Mouse (Mus musculus): ENCODE data around the gene Rab11fip3.
A peak's percentile ranks its signal among the peaks of the same experiment; 100 is the strongest.

The Rab11fip3 gene

DNA sequence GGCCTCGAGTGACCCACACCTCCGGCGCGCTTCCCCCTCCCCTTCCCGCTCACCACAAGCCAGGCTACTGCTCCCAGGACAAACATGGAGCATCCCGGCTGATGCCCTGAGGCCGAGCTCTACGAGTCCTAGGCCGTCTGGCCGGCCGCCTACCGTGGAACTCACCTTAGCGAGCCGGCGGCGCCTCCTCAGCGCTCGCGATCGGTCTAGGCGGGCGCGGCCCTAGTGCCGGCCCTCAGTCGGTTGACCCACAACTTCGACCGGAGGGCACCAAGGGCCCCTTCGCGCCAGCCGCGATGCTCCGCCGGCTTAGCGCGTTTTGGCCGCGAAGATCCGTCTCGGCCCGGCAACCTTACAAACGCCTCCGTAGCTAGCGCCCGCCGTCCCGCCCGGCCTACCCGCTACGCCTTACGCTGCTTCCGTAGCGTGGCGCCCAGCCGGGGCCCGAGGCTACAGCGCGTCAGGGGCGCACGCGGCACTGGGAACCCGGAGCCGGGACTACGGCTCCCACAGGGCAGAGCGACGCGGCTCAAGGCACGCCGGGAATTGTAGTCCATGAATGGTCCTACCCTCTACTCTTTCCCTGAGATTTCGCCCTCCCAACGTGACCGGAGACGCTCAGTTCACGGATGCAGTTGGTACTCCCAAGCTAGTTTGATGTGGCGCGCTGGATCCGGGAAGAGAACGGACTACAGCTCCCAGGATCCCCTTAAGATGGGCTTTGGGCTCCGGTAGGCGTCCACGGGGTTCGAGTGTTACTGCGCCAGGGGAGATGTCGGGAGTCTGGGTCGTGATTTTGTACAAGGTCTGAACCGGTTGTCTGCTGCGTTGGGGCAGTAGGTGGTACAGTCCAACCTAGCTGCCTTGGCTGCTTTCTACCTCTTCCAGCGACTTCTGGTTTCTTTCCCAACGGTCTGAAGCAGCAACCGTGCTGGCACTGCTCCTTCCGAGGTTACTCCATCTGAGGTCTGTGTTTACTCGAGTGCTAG is 83.8 kb downstream of the Rab11fip3 start, which contains the start of gene Capn15:
Gene Capn15, minus strand, starts transcription at position 491 of the 989 bp plus-strand sequence.
- DNase-seq = peak; percentile 97

GRCm38 (mm10) chr17:25984556-25985305 is 84.6 kb downstream of the Rab11fip3 start:
- DNase-seq = no peak

DNA sequence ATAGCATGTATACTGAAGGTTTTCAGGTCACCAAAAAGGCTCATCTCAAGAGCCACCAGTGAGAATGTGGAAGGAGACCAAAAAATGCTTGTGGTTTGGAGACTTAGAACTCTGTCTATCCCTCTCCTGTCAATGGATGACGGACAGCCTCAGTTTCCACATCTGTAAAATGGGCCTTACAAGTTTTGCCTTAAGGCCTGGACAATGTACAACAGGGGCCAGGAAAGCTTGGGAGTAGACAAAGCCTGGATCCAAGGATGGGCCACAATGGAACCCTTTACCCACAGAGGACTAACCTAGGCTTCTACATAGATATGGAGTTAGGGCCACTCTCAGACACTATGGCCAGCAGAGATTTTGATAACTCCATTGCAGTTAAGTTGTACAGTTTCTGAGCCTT is 85.3 kb downstream of the Rab11fip3 start:
- DNase-seq = no peak

DNA sequence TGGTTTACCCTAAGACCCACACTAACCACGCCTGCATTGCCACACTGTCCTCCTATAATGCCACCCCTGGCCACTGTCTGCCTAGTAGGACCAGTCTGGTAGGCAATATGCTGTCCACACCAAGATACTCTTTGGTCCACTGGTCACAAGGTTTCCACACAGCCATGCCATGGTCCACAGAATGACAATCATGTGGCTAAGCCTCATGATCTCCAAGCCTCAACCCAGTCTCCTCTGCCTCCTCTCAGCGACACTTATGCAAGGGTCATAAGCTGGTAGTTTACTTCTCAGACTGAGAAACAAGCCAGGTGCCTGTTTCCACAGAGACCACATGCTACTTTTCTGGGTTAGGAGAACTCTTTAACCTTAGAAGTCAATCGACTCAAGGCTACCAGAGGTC is 86.4 kb downstream of the Rab11fip3 start:
- DNase-seq = no peak

- DNase-seq = peak; percentile 44
These were observed 88.5 kb downstream of the Rab11fip3 start for GRCm38 (mm10) chr17:25980854-25981253.

DNA sequence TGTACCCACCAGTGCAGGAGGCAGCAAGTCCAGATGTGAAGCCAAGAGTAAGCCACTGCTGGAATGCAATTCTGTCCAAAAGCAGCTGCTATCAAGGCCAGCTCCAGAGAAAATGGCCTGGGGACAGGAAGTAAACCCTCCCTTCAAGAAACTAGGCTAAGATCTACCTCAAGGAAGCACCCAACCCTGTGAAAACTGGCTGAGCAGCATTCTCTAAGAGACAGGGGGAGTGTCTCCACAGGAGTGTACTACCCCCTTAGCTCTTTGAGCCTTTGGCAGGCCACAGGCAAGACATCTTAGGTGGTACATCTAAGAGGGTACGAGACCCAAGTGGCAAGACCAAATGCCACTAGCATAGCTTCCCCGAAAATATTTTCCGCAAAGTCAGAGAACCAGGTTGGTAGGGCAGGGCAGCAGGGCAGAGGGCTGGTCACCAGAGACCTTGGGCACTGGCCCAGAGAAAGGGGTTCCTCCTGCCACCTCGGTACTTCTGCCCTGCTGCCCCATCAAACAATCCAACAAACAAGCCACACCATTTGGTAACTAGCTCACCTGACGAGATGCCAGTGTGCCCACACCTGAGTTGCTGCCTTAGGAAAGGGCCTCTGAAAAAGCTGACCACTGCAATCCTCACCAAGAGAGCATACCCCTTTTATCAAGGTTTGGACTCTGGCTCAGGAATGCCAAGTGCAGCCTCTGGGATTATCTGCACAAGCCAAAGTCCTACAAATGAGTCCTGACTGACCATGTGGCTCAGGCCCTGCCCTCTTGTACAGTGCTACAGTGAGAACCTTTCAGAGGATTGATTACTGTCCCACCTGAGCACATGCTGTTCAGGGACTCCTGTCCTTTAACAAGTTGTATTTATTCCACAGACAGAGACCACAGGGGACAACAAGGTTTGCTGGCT is 89.3 kb downstream of the Rab11fip3 start:
- no peak for DNase-seq

- DNase-seq = no peak
These were observed 98.2 kb downstream of the Rab11fip3 start for GRCm38 (mm10) chr17:25970954-25971707.

- DNase-seq = no peak
These were observed 98.9 kb downstream of the Rab11fip3 start for GRCm38 (mm10) chr17:25970448-25970847.

DNA sequence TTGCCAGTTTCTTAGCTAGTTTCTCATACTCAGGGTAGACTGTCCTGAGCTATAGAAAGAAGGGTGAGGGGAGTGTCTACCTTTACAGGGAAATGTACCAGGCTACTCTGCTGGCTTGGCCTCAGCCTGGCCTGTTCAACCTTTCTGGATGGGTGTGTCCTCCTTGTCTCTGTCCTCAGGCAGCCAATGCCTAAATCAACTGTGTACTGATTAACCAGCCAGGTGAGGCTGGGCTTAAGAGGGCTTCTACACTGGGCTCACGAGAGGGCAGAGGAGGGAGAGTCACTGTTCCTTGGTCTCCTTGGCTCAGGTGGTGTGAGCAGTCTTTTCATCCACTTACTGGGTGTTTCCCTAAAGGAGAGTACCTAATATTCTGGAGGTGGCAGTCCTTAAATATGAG is 101.2 kb downstream of the Rab11fip3 start:
- DNase-seq = no peak

GRCm38 (mm10) chr17:25967652-25968051 is 101.7 kb downstream of the Rab11fip3 start:
- DNase-seq = no peak

- no peak for DNase-seq
These were observed 105.1 kb downstream of the Rab11fip3 start for GRCm38 (mm10) chr17:25964271-25964670.

GRCm38 (mm10) chr17:25962413-25962905 is 106.9 kb downstream of the Rab11fip3 start:
- no peak for DNase-seq

- DNase-seq = no peak
These were observed 107.8 kb downstream of the Rab11fip3 start for GRCm38 (mm10) chr17:25961566-25961965.

DNA sequence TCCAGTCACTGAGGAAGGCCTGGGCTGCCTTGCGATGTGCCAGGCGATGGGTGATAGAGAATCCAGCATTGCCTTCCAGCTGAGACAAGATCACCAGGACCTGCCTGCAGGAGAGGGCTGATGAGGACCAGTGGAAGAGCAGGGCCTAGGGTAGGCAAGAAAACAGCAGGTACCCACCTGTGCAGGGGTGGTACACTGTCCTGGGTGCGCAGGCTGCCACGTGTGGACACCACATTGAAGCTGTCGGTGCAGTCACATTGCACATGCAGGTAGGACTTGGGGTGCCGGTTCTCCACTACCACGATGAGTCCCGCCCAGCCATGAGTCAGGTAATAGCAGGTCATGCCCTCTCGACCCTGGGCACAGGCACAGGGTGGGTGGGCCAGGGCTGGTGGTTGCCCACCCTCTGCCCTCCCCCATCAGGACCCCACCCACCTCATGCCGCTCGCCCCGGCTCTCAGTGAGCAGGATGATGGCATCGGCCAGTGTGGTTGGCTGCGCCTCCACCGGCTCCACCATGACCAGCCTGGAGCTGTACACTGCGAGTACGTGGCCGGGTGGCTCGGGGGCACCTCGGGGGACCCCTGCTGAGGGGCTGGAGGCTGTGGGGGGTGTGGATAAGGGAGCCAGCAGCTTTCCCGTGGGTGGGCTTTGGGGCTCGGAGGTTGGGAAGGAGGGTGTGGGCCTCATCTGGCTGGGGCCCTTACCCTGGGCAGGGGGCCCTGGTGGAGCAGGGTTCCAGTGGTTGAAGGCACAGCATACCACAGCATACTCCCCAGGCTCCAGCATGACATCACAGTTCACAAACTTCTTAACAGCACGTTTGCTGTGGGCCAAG is 109.5 kb downstream of the Rab11fip3 start:
- DNase-seq = no peak

DNA sequence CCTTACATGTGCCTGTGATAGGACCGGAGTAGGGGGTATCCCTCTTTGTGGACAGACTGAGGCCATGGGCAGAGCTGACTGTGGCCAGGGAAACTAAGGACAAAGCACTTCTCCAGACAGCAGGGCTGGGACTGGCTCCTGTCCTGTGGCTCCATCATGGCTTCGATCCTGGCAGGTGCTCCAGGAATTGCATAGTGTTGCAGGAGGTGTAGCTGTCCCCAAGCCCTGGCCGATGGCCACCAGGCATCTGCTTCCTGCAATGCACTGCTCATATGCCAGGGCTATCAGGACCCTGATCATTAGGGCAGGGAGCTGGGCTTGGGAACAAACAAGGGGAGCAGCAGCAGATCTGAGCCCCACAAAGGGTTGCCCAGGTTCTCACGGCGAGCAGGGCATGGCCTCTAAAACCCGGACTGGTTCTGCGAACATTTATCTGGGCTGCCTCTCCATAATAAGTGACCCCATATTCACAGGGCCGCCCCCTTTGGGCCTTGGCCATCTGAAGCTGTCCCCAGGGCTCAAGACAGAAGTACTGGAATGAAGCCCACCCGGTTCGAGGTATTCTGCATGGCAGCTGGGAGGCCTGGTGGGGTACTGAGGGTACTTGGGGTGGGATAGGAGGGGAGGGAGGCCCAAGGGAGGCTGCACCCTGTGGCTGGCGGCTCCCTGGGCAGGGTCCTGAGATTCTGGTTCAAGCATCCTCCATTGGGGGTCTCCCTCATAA is 110.4 kb downstream of the Rab11fip3 start:
- no peak for DNase-seq

GRCm38 (mm10) chr17:25957586-25958051 is 111.7 kb downstream of the Rab11fip3 start:
- no peak for DNase-seq

DNA sequence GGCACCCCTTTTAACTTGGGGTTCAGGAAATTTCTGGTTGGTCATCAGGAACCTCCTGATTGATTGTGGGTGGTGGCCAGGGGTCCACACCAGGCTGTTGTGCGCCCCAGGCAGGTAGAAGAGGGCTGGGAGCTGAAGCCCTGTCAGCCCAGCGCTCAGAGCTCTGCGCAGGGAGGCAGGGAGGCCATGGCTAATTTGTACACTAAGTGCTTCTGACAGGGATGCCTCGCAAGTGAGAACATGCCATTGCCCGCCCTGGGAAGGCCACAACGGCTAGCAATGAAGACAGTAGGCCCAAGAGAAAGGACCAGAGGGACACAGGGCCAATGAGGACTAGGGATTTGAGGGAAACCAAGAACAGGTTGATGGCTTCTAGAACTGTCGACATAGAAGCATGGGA is 112.7 kb downstream of the Rab11fip3 start:
- DNase-seq = no peak

DNA sequence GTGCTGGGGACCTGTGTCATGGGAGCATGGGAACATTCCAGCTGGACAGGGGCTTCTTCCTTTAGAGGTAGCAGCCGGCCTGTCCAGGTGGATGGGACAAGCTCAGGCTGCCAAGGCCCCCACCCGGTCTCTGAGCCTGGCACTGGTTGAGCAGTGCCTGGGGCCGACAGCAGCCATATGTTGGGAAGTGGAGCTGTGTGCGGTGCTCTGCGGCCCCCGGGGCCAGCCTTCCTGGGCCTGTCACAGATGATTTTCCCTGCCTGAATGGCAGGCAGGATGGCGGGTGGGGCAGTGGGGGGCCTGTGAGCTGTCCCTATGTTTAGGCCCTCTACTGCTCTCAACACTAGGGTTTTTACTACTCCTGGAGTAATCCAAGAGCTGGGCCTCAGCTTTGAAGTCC is 113.2 kb downstream of the Rab11fip3 start:
- DNase-seq = no peak

- no peak for DNase-seq
These were observed 113.6 kb downstream of the Rab11fip3 start for GRCm38 (mm10) chr17:25955736-25956135.

DNA sequence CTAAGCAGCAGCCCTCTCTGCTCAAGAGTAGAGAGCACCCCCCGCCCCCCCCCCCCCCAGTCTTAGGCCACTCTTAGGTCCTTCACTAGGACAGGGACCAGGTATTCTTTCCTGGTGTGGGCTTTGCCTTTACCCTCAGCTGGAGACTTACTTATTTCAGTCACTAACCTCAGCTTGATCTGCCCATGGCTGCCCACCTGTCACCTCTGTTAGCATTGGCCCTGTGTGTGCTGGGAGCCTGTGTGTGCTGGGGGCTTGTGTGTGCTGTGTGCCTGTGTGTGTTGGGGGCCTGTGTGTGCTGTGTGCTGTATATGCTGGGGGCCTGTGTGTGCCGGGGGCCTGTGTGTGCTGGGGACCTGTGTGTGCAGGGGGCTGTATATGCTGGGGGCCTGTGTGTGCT is 114.7 kb downstream of the Rab11fip3 start:
- DNase-seq = no peak
